10 mouse cellular contexts compared by ENCODE assay signal in genomic region chr15:61707952-61708351, GRCm38 (mm10).
DNase-seq lines count a peak whose midpoint lies in the region; ATAC-seq and TF ChIP-seq lines count a peak whose summit lies in the region.
"Had no signal": no experiment of that assay in that cellular context is flagged by ENCODE, and none has a peak within 500 bp of the region (broad histone marks: within the 10 kb centered on the region; RNA-seq: fewer than 3 reads in every experiment).

No protein-coding gene starts in this region.

- 52% methylated on average over 6 of the region's 6 CpGs for WGBS in liver, postnatal 0 days (ENCODE audit: insufficient replicate concordance)
- 61% methylated on average over 6 of the region's 6 CpGs for WGBS in liver, embryonic 11.5 days
- WGBS in midbrain, embryonic 11.5 days, result 81% methylated on average over 6 of the region's 6 CpGs

- no peak overlapping the region for H3K9ac ChIP-seq in liver, postnatal 0 days (replicated peaks)
- H3K9ac ChIP-seq in liver, embryonic 11.5 days (ENCODE audit: low read depth, low read length), result no peak overlapping the region
- no peak overlapping the region for H3K9ac ChIP-seq in midbrain, embryonic 11.5 days (ENCODE audit: low read length)
- H3K9ac ChIP-seq: stomach, embryonic 15.5 days had no signal

- no peaks in the 10 kb centered on the region for H3K27me3 ChIP-seq in liver, postnatal 0 days (ENCODE audit: insufficient read depth, low read length)
- no peaks in the 10 kb centered on the region for H3K27me3 ChIP-seq in liver, embryonic 11.5 days (replicated peaks; ENCODE audit: control insufficient read depth, insufficient read depth, low read length)
- no peaks in the 10 kb centered on the region for H3K27me3 ChIP-seq in midbrain, embryonic 11.5 days (ENCODE audit: control insufficient read depth, insufficient read depth, low read length)
- H3K27me3 ChIP-seq: Patski; stomach, embryonic 15.5 days had no signal

- ATAC-seq in liver, postnatal 0 days, result no peak
- no peak for ATAC-seq in liver, embryonic 11.5 days (replicated peaks; ENCODE audit: low FRiP score)
- no peak for ATAC-seq in midbrain, embryonic 11.5 days (ENCODE audit: low FRiP score)
- ATAC-seq: Patski had no signal

- TF ChIP-seq CTCF in liver, postnatal 0 days (IDR thresholded peaks at IDR 0.05; ENCODE audit: low read depth), result no peak

- no peak overlapping the region for H3K4me3 ChIP-seq in liver, postnatal 0 days (ENCODE audit: low read depth, low read length)
- H3K4me3 ChIP-seq in liver, embryonic 11.5 days (ENCODE audit: low read depth, low read length), result no peak overlapping the region
- no peak overlapping the region for H3K4me3 ChIP-seq in midbrain, embryonic 11.5 days (ENCODE audit: low read depth, low read length)
- H3K4me3 ChIP-seq: stomach, embryonic 15.5 days had no signal

- H3K4me1 ChIP-seq in liver, postnatal 0 days (ENCODE audit: insufficient read depth), result no peaks in the 10 kb centered on the region
- H3K4me1 ChIP-seq in liver, embryonic 11.5 days (replicated peaks; ENCODE audit: control insufficient read depth, insufficient read depth, low read length), result no peaks in the 10 kb centered on the region
- no peaks in the 10 kb centered on the region for H3K4me1 ChIP-seq in midbrain, embryonic 11.5 days (ENCODE audit: control insufficient read depth, insufficient read depth, low read length)
- H3K4me1 ChIP-seq: stomach, embryonic 15.5 days had no signal

- no peak overlapping the region for H3K4me2 ChIP-seq in liver, postnatal 0 days (ENCODE audit: low read depth, low read length)
- H3K4me2 ChIP-seq in liver, embryonic 11.5 days, result no peak overlapping the region
- no peak overlapping the region for H3K4me2 ChIP-seq in midbrain, embryonic 11.5 days
- H3K4me2 ChIP-seq: stomach, embryonic 15.5 days had no signal

- H3K36me3 ChIP-seq in liver, postnatal 0 days (replicated peaks; ENCODE audit: insufficient read depth, low read length), result no peaks in the 10 kb centered on the region
- no peaks in the 10 kb centered on the region for H3K36me3 ChIP-seq in liver, embryonic 11.5 days (ENCODE audit: control insufficient read depth, insufficient read depth, low read length)
- H3K36me3 ChIP-seq in midbrain, embryonic 11.5 days (ENCODE audit: control insufficient read depth, insufficient read depth, low read length), result no peaks in the 10 kb centered on the region
- H3K36me3 ChIP-seq: stomach, embryonic 15.5 days had no signal

- H3K27ac ChIP-seq in liver, postnatal 0 days (ENCODE audit: low read depth), result no peak overlapping the region
- H3K27ac ChIP-seq in liver, embryonic 11.5 days (ENCODE audit: low read depth, low read length), result no peak overlapping the region
- H3K27ac ChIP-seq in midbrain, embryonic 11.5 days (ENCODE audit: low read depth, low read length), result no peak overlapping the region
- H3K27ac ChIP-seq: stomach, embryonic 15.5 days had no signal

- no peak for DNase-seq in liver, postnatal 0 days
- DNase-seq in liver, embryonic 11.5 days (ENCODE audit: low spot score), result no peak
- peak; percentile 24 to 53 for DNase-seq in frontal cortex, postnatal 10 days (ENCODE audit: low spot score in 2 of 2)
- peak; percentile 72 for DNase-seq in kidney, postnatal 14 days
- DNase-seq in right cerebral cortex, postnatal 10 days (ENCODE audit: low spot score in 2 of 2), result peak; percentile 68 to 82
- DNase-seq in thymus, adult 18-20 months, result no peak
- no peak for DNase-seq in midbrain, embryonic 11.5 days (ENCODE audit: low spot score, missing footprints)
- DNase-seq in thymus, postnatal 14 days, result no peak

- H3K9me3 ChIP-seq in liver, postnatal 0 days (ENCODE audit: low read length), result no peaks in the 10 kb centered on the region
- H3K9me3 ChIP-seq in liver, embryonic 11.5 days (ENCODE audit: control insufficient read depth, low read length), result no peaks in the 10 kb centered on the region
- H3K9me3 ChIP-seq in midbrain, embryonic 11.5 days (ENCODE audit: control insufficient read depth, low read length), result no peaks in the 10 kb centered on the region
- H3K9me3 ChIP-seq: stomach, embryonic 15.5 days had no signal

- peak; percentile 20; the same call in 1 of the 2 replicates for TF ChIP-seq EP300 in liver, postnatal 0 days (IDR thresholded peaks at IDR 0.05; ENCODE audit: low read depth)

Comparison
In these comparisons a context has a peak if more than half of its experiments do, and no peak if none do; other contexts are left out.
1. DNase-seq: peak in frontal cortex, postnatal 10 days (2 of 2), kidney, postnatal 14 days (single experiment) and right cerebral cortex, postnatal 10 days (2 of 2); none in liver, postnatal 0 days (single experiment), liver, embryonic 11.5 days (single experiment), thymus, adult 18-20 months (0 of 2), midbrain, embryonic 11.5 days (single experiment) and thymus, postnatal 14 days (single experiment).